Mouse (Mus musculus): ENCODE measurements around the gene Xpo6.

GRCm38 (mm10) chr7:126155746-126156145, 44.6 kb downstream of the Xpo6 start:
- TF ChIP-seq CTCF (IDR thresholded peaks at IDR 0.05; ENCODE audit: control insufficient read depth, insufficient read depth, low read length) = no peak
- TF ChIP-seq POLR2A (IDR thresholded peaks at IDR 0.05; ENCODE audit: borderline replicate concordance, control insufficient read depth, low read depth, low read length) = no peak
